Mouse (Mus musculus) thymus, postnatal 4 days (tissue): ENCODE measurements at regions not wholly inside any gene's neighbourhood (a gene's known extent, or its start where the extent isn't known, plus 50 kb on each side); places are given as distances from the start of the nearest gene placed in this dataset.

Experiments used
- DNase-seq: peaks from one replicate; pipeline ENCODE4 v3.0.0; 2021

DNA sequence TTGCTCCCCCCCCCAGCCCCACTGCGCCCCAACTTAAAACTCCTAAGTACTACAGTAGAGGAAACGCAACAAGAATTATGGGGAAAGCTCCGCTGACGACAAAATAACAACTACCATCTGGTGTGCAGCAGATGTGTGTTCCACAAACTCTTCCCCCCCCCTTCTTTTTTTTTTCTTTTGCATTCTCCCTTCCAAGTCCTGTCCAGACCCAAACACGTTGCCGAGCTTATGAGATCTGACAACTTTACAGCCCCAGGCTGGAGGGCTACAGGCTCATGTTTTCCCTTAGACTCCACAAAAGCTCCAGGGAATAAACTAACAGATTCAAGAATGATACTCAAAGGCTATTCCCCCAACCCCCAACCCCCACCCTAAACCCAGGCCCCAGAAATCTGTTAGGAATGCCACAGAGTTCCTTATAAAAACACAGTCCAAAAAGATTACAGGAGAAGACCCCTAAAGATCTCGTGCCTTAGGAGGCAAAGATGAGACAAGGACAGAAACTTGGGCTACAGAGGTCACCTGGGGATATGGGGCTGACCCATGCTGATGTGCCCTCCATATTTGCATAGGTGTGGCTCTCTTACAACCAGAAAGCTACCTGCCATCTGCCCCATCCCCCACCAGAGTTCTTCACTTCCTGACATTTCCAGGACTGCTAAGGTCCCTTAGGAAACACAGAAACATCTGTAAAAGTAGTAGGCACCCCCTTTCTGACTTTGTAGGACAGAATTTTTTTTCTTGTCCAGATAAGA lies 509.5 kb upstream of the Cited2 start:
- DNase-seq = no peak

DNA sequence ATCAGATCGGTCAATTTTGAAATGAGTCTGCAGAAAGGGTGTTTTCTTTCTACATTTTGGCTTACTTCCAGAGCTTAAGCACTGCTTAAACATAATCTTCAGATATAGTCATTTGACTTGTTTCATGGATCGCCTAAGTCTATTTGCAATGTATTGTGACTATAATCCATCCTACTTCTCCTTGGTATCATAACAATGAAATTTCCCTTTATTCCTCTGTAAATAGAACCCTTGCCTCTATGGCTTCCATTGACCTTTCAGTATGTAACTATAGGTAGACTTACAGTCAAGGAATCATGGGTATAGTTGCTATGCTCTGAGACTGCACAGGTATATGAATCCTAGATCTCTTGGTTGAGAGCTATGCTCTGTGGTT lies 509.0 kb upstream of the Cited2 start:
- no peak for DNase-seq

DNA sequence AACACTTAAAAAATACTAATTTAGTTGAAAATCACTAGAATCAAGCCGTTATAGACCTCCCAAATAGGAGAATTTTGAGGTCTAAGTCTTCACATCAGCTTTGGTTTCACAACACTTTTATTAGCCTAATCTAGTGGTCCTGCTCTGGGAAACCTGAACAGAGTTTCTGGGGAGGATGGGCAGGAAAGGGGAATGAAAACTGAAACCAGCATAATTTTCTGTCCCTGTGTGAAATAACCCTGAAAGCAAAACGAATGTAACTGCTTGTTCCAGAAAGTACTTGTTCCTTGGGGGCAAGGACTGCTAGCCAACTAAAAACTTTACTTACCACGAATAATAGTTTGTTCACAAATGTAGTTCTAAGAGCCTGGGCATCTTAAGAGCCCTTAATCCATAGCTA lies 508.0 kb upstream of the Cited2 start:
- DNase-seq = no peak

DNA sequence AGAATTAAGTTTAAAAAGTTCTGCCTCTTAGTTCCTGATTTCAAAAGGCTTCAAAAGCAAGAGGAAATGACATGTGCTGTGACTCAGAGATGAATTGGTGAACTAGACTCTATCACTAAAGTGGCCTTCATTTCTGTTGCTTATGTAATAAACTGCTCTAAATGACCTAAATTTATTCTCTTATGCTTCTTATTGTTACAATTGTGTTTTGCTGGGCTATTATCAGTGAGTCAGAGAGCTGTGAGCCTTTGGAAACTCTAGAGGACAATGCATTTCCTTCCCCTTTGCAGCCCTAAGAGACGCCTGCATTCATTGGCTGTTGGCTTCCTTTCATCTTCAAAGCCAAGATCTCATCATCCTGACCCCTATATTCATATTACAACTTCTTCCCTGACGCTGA lies 501.5 kb upstream of the Cited2 start:
- no peak for DNase-seq

DNA sequence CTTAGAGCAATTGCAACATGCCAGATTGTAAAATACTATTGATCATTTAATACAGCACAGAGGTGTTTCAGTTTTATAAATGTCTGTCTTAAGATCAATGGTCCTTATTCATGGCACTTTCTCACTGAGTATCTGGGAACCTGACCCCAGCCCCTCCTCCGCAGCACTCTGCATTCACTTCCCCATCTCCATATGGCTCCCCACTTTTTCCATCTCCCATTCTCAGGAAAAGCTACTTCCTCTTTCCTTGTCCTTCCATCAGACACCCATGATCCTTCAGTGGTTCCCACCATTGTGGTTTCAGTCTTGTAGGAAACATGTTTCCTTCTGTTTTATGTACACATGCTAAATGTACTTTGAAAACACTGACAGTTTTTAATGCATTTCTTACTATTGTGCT lies 497.3 kb upstream of the Cited2 start:
- no peak for DNase-seq

DNA sequence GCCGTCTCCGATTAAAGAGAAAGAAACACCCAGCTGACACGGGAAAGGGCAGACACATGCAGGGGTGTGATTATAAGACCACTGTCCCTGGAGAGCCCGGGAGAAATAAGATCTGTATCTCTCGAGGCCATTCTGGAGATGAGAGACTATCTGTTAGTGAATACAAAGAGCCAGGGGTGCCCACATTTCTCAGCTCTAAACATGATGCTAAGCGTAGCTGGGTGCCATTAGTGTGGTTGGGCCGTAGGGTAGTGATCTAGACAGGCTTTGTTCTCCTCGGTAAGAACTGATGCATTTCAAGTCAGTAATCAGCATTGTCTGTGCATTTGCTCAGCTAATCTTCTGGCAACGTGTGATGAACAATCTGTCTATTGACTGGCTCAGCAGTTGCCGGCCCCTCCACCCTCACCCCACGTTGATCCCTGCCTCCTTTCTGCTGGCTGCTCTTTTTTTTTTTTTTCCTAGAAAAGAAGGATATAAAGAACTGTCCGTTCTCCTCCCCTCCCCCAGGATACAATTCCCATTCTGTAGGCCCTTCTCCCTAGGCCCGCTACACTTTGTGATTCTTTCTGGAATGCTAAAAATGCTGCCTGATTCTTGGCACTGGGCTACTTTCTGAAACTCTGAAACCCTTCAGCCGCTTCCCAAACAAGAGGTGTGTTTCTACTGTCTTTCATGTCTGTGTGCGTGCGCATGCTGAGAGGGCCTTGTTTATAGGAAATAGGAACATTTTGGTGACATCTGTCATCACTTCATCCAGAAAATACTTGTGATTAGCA lies 492.8 kb upstream of the Cited2 start:
- DNase-seq = no peak

DNA sequence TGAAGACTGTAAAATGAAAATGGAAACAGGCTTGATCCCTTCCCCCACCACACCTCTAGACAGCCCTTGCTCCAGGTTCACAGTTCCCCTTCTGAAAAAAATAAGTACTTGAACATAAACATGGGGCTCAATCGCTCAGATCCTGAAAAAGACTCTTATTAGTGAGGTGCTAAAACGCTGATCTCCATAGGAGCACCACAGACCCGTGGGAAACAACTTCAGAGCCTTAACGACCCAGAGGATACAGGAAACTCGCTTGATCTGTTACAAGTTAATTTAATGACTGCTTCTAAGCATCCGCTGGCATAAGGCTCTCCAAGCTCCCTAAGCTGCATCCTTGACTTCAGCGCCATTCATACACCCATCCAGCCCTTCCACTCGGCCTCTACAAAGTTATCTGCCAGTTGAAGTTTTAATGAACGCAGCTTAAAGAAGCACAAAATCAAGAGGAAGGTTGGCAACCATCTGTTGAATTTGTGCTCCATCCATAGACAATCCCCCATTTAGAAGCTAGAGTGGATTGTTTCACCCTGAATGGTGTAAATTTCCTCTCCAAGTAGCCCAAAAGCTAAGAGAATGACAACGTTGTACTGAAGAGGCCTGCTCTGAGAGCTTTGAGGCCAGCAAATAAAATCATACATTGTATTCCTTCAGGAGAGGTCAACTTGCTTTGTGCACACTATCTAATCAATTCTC lies 486.9 kb upstream of the Cited2 start:
- DNase-seq = no peak

DNA sequence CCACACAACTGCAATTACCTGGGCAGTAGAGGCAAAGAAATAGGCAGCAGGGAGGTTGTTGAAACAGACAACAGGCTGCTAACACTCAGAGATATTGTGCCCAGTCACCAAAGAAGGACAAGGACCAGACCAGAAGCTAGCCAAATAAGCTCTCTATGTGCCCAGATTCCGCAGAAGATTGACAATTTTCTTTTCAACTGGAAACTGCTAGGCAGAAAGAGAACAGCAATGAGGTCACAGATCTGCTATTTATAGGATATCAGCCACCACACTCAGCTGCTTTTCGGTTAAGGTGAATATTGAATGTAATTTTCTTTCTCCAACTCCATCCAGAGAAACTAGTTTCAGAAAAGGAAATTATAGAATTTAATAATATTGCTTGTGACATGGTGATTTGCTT lies 486.3 kb upstream of the Cited2 start:
- DNase-seq = no peak

GRCm38 (mm10) chr10:17237463-17237862 lies 485.6 kb upstream of the Cited2 start:
- DNase-seq = no peak

- peak; percentile 8 for DNase-seq
Measured at GRCm38 (mm10) chr10:17237918-17238850, 484.8 kb upstream of the Cited2 start.

GRCm38 (mm10) chr10:17248270-17248669 lies 474.7 kb upstream of the Cited2 start:
- DNase-seq = no peak

DNA sequence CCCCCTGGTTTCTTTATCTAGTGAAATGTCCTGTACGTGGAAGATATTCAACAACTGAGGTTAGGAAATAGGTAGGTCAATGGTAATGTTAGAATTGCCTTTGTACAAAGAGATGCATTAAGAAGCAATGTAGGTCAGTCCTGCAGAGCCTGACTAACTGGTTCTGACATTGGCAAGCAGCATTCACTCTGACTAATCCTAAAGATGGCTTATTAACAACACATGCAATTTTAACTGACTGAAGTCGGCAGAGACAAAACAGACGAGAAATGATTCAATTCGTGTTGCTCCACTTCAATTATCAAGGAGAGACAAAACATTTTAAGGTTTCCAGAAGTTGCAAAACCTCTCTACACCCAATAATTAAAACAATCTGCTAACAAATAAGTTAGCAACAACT lies 470.0 kb upstream of the Cited2 start:
- no peak for DNase-seq

DNA sequence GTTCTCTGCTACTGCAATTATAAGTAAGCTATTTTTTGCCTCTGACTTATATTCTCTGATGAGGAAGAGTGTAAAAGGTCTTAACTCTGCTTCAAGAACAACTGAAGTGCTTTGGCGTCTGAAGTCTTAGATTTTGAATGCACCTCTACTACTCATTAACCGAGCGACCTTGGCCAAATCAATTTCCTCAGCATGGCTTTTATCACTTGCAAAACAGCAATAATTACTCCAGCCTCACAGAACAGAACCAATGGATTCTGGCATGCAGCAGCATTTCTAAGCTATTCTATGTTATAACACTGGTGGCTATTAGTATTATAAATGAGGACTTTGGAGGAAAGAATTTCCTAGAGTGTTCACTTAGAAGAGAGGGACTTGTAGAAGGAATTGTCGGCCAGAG lies 462.9 kb upstream of the Cited2 start:
- DNase-seq = no peak

GRCm38 (mm10) chr10:17260615-17261014 lies 462.4 kb upstream of the Cited2 start:
- no peak for DNase-seq

GRCm38 (mm10) chr10:17261192-17261824 lies 461.7 kb upstream of the Cited2 start:
- DNase-seq = no peak

DNA sequence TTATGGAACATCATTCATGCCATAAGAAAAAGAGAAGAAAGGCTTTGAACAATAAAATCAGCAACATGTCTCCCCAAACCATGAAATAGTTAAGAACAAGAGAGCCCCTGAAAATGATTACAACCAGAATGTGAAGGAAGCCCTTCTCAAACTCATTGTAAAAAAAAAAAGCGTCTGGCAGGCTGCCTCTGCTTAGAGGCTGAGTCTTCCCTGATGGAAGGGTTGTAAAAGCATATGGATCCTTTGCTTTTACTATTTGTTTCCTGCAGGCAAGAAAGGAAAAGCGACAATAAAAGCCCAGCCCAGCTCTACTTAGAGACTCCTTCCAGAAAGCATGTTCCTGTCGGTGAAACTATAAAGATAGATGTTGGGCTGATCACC lies 461.2 kb upstream of the Cited2 start:
- DNase-seq = no peak

DNA sequence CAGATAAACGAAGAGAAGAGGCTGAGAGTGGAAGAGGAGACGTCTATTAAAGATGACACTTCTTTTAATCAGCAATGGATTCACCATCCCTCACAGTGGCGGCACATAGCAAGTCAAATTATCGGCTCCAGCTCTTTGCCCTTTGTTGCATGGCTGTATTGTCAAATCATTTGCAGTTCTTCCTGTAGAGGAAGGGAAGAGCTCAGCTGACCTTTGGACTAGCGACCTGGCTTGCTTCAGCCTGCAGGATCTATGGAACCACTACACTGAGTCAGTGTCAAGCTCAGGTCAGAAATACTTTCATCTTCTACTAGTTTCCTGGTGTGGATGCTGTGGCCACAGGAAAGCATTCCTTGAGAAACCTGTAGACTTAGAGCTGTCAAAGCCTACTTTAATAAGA lies 450.4 kb upstream of the Cited2 start:
- no peak for DNase-seq

DNA sequence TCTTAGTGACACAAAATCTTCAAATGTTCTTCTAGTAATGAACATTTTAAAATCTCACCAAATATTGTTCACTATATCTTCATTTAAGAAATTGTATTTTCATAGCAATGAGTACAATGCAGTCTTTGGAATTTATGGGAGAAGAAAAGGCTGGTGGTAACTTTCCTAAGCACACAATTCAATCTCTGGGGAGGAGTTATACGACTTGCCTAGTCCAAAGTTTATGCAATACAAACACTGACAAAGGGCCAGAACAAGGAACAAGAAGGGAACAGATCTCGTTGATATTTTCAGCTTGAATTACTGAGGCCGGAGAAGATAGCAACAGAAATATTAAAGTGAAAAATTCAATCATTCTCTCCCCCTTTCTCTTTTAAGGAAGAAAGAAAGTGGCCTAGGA lies 449.2 kb upstream of the Cited2 start:
- DNase-seq = no peak

GRCm38 (mm10) chr10:17275214-17275613 lies 447.8 kb upstream of the Cited2 start:
- no peak for DNase-seq

DNA sequence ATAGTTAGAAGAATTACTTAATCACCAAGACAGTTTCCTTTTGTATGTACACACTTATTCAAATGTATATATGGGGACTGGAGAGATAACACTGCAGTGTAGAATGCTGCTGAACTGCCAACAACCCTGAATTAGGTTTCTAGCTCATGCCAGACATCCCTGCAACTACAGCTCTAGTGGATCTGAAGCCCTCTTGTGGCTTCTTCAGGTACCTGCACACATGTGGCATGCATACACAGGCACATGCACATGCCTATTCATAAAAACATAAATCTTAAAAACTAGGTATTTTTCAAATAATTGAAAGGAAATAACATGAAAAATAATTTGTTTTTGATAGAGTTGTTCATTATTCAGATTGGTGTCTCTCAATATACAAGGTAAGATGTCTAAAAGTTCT lies 445.1 kb upstream of the Cited2 start:
- no peak for DNase-seq

DNA sequence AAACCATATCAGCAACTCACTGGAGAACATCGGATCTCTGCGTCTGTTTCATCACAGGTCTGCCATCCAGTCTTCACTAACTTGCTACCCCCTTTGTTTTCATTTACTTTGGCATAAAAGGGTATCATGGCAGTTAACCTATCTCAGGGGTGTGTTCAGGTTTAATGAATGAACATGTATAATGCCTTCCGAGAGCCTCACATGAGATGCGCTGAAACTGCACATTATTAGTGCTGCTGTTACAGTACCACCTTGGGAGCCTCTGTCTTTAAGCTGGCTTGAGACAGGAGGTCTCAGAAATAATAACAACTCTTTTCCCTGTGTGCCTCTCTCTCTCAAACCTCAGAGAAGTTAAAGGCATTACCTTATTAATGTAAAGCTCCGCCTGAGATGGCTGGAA lies 438.2 kb upstream of the Cited2 start:
- DNase-seq = no peak

DNA sequence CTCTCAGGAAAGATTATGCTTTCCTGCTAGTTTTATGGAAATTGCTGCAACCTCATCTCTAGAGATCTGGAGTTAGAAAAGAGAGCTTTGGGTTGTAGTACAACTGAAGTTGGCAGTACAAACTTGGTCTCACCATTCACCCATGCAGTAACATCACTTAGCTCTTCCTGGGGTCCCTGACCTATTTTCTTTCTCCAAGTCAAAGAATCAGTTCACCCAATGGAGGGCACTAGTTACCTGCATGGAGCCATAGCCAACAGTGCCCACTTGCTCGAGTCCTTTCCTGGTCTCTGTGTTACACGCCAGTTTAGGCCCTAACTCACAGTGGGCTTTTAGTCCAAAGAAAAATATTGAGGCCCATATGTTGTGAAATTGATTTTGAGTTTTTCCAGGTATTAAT lies 435.9 kb upstream of the Cited2 start:
- DNase-seq = no peak
